Mouse (Mus musculus) bone marrow, adult 2 months (tissue): ENCODE measurements around the gene Rab29.

ENCODE experiments used
- CTCF ChIP-seq: fragments of 200-500 bp; IDR thresholded peaks from 2 replicates; pipeline ENCODE4 v1.5.1; 2011; ENCODE audit warnings: low read length, control low read depth; ENCODE audit not compliant: control insufficient read depth, insufficient read depth
- POLR2A ChIP-seq: fragments of 200-500 bp; IDR thresholded peaks from 2 replicates; pipeline ENCODE4 v1.6.1; 2011; ENCODE audit warnings: low read depth, mild to moderate bottlenecking, control low read depth, low read length, borderline replicate concordance; ENCODE audit not compliant: control insufficient read depth

DNA sequence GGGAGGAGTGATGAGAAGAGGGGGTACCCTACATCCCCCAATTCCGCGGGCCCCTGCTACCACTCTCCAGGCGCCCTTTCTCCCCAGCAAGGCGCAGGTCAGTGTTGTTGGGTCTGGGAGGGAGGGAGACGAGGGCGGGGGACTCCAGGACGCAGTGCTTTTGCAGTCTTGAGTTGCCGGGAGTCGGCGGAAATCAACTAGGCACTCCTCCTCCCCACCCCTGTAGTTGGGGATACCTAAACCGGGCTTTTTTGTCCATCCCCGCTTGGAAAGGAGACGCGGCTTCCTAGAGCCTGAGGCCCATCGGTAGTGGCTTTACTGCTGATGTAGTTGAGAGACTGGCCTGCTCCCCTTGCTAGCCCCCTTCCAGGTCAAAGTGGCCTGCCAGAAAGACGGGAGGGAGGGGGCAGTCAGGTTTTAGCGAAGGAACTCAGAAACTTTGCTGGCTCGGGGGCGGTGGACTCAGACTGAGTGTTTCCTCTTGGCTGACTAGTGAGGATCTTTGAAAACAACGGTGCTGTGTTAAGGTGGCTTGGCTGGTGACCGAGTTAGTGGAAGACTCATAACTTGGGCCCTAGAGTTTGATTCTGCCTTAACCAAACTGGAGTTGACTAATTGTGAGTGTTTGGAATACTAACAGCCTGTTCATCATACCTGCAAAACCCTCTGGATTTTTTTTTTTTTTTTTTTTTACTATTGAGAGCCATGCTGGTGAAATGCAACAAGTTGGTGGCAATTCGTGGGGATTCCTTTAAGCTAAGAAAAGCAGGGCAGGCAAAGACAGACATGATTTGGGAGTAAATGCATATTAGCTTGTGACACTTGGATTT is 38.5 kb upstream of the Rab29 start:
- TF ChIP-seq POLR2A (no peak), CTCF (no peak)
